Mouse (Mus musculus): Measurements from ENCODE around the gene Sh2d4b. TPM values are rescaled to one million over a fixed set of nuclear protein-coding genes. Genes with fewer than 3 reads are reported as not detected.

The Sh2d4b gene
- polyA plus RNA-seq, 1 experiment from 2014 or later, result 0.73 TPM

GRCm38 (mm10) chr14:40897916-40898315, 4.8 kb upstream of the Sh2d4b start:
- Histone ChIP-seq H3K36me3 (ENCODE audit: control insufficient read depth, insufficient read depth, low read length) (no peaks in the 10 kb centered on the region), H3K27ac (ENCODE audit: low read length) (no peak overlapping the region), H3K27me3 (ENCODE audit: control insufficient read depth, insufficient read depth, low read depth, low read length) (no peaks in the 10 kb centered on the region), H3K4me2 (ENCODE audit: low read depth, low read length) (no peak overlapping the region), H3K9me3 (ENCODE audit: control insufficient read depth, low read length) (no peaks in the 10 kb centered on the region), H3K9ac (ENCODE audit: low read length) (no peak overlapping the region), H3K4me1 (replicated peaks; ENCODE audit: control insufficient read depth, insufficient read depth, low read length) (peaks cover 7% of the 10 kb centered on the region; the same call in 1 of the 2 replicates), H3K4me3 (ENCODE audit: low read length) (no peak overlapping the region)
- 67% methylated on average over 3 of the region's 3 CpGs for WGBS
- no peak for ATAC-seq (ENCODE audit: low read depth)

GRCm38 (mm10) chr14:40895681-40896080, 2.6 kb upstream of the Sh2d4b start:
- Histone ChIP-seq H3K4me1 (replicated peaks; ENCODE audit: control insufficient read depth, insufficient read depth, low read length) (peaks cover 7% of the 10 kb centered on the region; the same call in 1 of the 2 replicates), H3K27me3 (ENCODE audit: control insufficient read depth, insufficient read depth, low read depth, low read length) (no peaks in the 10 kb centered on the region), H3K4me3 (ENCODE audit: low read length) (no peak overlapping the region), H3K27ac (ENCODE audit: low read length) (no peak overlapping the region), H3K36me3 (ENCODE audit: control insufficient read depth, insufficient read depth, low read length) (no peaks in the 10 kb centered on the region), H3K4me2 (ENCODE audit: low read depth, low read length) (no peak overlapping the region), H3K9me3 (ENCODE audit: control insufficient read depth, low read length) (no peaks in the 10 kb centered on the region), H3K9ac (ENCODE audit: low read length) (no peak overlapping the region)
- ATAC-seq (ENCODE audit: low read depth), result no peak
- WGBS, result 57% methylated on average over 8 of the region's 8 CpGs

- H3K4me3 ChIP-seq (ENCODE audit: low read length), result peak overlapping the region; percentile 12; the same call in 1 of the 2 replicates
- peak overlapping the region; percentile 49 for H3K4me2 ChIP-seq (ENCODE audit: low read depth, low read length)
- H3K4me1 ChIP-seq (replicated peaks; ENCODE audit: control insufficient read depth, insufficient read depth, low read length), result peaks cover 7% of the 10 kb centered on the region; the same call in 1 of the 2 replicates
- 0 out of 2 replicates have a peak overlapping the region, but pooled peaks have one; percentile 2 for H3K9ac ChIP-seq (ENCODE audit: low read length)
- H3K27me3 ChIP-seq (ENCODE audit: control insufficient read depth, insufficient read depth, low read depth, low read length), result no peaks in the 10 kb centered on the region
- no peak overlapping the region for H3K27ac ChIP-seq (ENCODE audit: low read length)
- no peaks in the 10 kb centered on the region for H3K36me3 ChIP-seq (ENCODE audit: control insufficient read depth, insufficient read depth, low read length)
- H3K9me3 ChIP-seq (ENCODE audit: control insufficient read depth, low read length), result no peaks in the 10 kb centered on the region
- WGBS, result 8% methylated on average over 23 of the region's 23 CpGs
- peak; percentile 79 for ATAC-seq (ENCODE audit: low read depth)
Measured at GRCm38 (mm10) chr14:40894576-40895247, 1.6 kb upstream of the Sh2d4b start.

GRCm38 (mm10) chr14:40893884-40894283, 818 bp upstream of the Sh2d4b start:
- no peak overlapping the region for H3K9ac ChIP-seq (ENCODE audit: low read length)
- H3K9me3 ChIP-seq (ENCODE audit: control insufficient read depth, low read length), result no peaks in the 10 kb centered on the region
- H3K4me2 ChIP-seq (ENCODE audit: low read depth, low read length), result no peak overlapping the region
- no peak overlapping the region for H3K27ac ChIP-seq (ENCODE audit: low read length)
- ATAC-seq (ENCODE audit: low read depth), result no peak
- WGBS, result 63% methylated on average over 8 of the region's 8 CpGs
- H3K4me3 ChIP-seq (ENCODE audit: low read length), result no peak overlapping the region
- no peaks in the 10 kb centered on the region for H3K36me3 ChIP-seq (ENCODE audit: control insufficient read depth, insufficient read depth, low read length)
- H3K4me1 ChIP-seq (replicated peaks; ENCODE audit: control insufficient read depth, insufficient read depth, low read length), result peaks cover 7% of the 10 kb centered on the region; the same call in 1 of the 2 replicates
- H3K27me3 ChIP-seq (ENCODE audit: control insufficient read depth, insufficient read depth, low read depth, low read length), result no peaks in the 10 kb centered on the region

GRCm38 (mm10) chr14:40892326-40892825, 690 bp downstream of the Sh2d4b start:
- no peaks in the 10 kb centered on the region for H3K9me3 ChIP-seq (ENCODE audit: control insufficient read depth, low read length)
- no peak overlapping the region for H3K9ac ChIP-seq (ENCODE audit: low read length)
- H3K4me1 ChIP-seq (replicated peaks; ENCODE audit: control insufficient read depth, insufficient read depth, low read length), result peaks cover 7% of the 10 kb centered on the region; the same call in 1 of the 2 replicates
- 77% methylated on average over 7 of the region's 7 CpGs for WGBS
- no peak overlapping the region for H3K27ac ChIP-seq (ENCODE audit: low read length)
- H3K4me2 ChIP-seq (ENCODE audit: low read depth, low read length), result no peak overlapping the region
- no peaks in the 10 kb centered on the region for H3K27me3 ChIP-seq (ENCODE audit: control insufficient read depth, insufficient read depth, low read depth, low read length)
- H3K36me3 ChIP-seq (ENCODE audit: control insufficient read depth, insufficient read depth, low read length), result no peaks in the 10 kb centered on the region
- no peak overlapping the region for H3K4me3 ChIP-seq (ENCODE audit: low read length)
- no peak for ATAC-seq (ENCODE audit: low read depth)

GRCm38 (mm10) chr14:40891506-40891905, 1.6 kb downstream of the Sh2d4b start:
- no peaks in the 10 kb centered on the region for H3K9me3 ChIP-seq (ENCODE audit: control insufficient read depth, low read length)
- no peaks in the 10 kb centered on the region for H3K27me3 ChIP-seq (ENCODE audit: control insufficient read depth, insufficient read depth, low read depth, low read length)
- no peaks in the 10 kb centered on the region for H3K36me3 ChIP-seq (ENCODE audit: control insufficient read depth, insufficient read depth, low read length)
- H3K4me3 ChIP-seq (ENCODE audit: low read length), result no peak overlapping the region
- H3K4me2 ChIP-seq (ENCODE audit: low read depth, low read length), result no peak overlapping the region
- 88% methylated on average over 4 of the region's 4 CpGs for WGBS
- H3K9ac ChIP-seq (ENCODE audit: low read length), result no peak overlapping the region
- ATAC-seq (ENCODE audit: low read depth), result no peak
- H3K4me1 ChIP-seq (replicated peaks; ENCODE audit: control insufficient read depth, insufficient read depth, low read length), result peaks cover 7% of the 10 kb centered on the region; the same call in 1 of the 2 replicates
- H3K27ac ChIP-seq (ENCODE audit: low read length), result no peak overlapping the region

- Histone ChIP-seq H3K9ac (ENCODE audit: low read length) (no peak overlapping the region), H3K9me3 (ENCODE audit: control insufficient read depth, low read length) (no peaks in the 10 kb centered on the region), H3K27me3 (ENCODE audit: control insufficient read depth, insufficient read depth, low read depth, low read length) (no peaks in the 10 kb centered on the region), H3K4me2 (ENCODE audit: low read depth, low read length) (no peak overlapping the region), H3K4me1 (replicated peaks; ENCODE audit: control insufficient read depth, insufficient read depth, low read length) (peaks cover 5% of the 10 kb centered on the region; the same call in 1 of the 2 replicates), H3K27ac (ENCODE audit: low read length) (no peak overlapping the region), H3K4me3 (ENCODE audit: low read length) (no peak overlapping the region), H3K36me3 (ENCODE audit: control insufficient read depth, insufficient read depth, low read length) (no peaks in the 10 kb centered on the region)
- 0 out of 2 replicates have a peak, but pooled peaks have one; percentile 15 for ATAC-seq (ENCODE audit: low read depth)
- WGBS, result 49% methylated on average over 4 of the region's 4 CpGs
Measured at GRCm38 (mm10) chr14:40889704-40890103, 3.4 kb downstream of the Sh2d4b start.

- H3K27ac ChIP-seq (ENCODE audit: low read length), result no peak overlapping the region
- no peaks in the 10 kb centered on the region for H3K9me3 ChIP-seq (ENCODE audit: control insufficient read depth, low read length)
- H3K4me3 ChIP-seq (ENCODE audit: low read length), result no peak overlapping the region
- no peak for ATAC-seq (ENCODE audit: low read depth)
- H3K27me3 ChIP-seq (ENCODE audit: control insufficient read depth, insufficient read depth, low read depth, low read length), result no peaks in the 10 kb centered on the region
- no peaks in the 10 kb centered on the region for H3K36me3 ChIP-seq (ENCODE audit: control insufficient read depth, insufficient read depth, low read length)
- 62% methylated on average over 2 of the region's 2 CpGs for WGBS
- peaks cover under 1% of the 10 kb centered on the region; the same call in 1 of the 2 replicates for H3K4me1 ChIP-seq (replicated peaks; ENCODE audit: control insufficient read depth, insufficient read depth, low read length)
- H3K4me2 ChIP-seq (ENCODE audit: low read depth, low read length), result no peak overlapping the region
- H3K9ac ChIP-seq (ENCODE audit: low read length), result no peak overlapping the region
Measured at GRCm38 (mm10) chr14:40889181-40889580, 3.9 kb downstream of the Sh2d4b start.

GRCm38 (mm10) chr14:40886428-40887202, 6.5 kb downstream of the Sh2d4b start:
- ATAC-seq (ENCODE audit: low read depth), result no peak
- no peak overlapping the region for H3K27ac ChIP-seq (ENCODE audit: low read length)
- no peak overlapping the region for H3K9ac ChIP-seq (ENCODE audit: low read length)
- H3K9me3 ChIP-seq (ENCODE audit: control insufficient read depth, low read length), result no peaks in the 10 kb centered on the region
- no peak overlapping the region for H3K4me2 ChIP-seq (ENCODE audit: low read depth, low read length)
- no peaks in the 10 kb centered on the region for H3K36me3 ChIP-seq (ENCODE audit: control insufficient read depth, insufficient read depth, low read length)
- WGBS, result 75% methylated on average over 6 of the region's 6 CpGs
- H3K4me1 ChIP-seq (replicated peaks; ENCODE audit: control insufficient read depth, insufficient read depth, low read length), result no peaks in the 10 kb centered on the region
- no peaks in the 10 kb centered on the region for H3K27me3 ChIP-seq (ENCODE audit: control insufficient read depth, insufficient read depth, low read depth, low read length)
- no peak overlapping the region for H3K4me3 ChIP-seq (ENCODE audit: low read length)
